Mouse (Mus musculus): Measurements from ENCODE around the gene Mief2. TPM values are rescaled to one million over a fixed set of nuclear protein-coding genes. Genes with fewer than 3 reads are reported as not detected.

Gene Mief2
- polyA plus RNA-seq, 1 experiment from 2014 or later = 4.5 TPM

- TF ChIP-seq EP300 (IDR thresholded peaks at IDR 0.05; ENCODE audit: low read depth) (no peak), CTCF (IDR thresholded peaks at IDR 0.05; ENCODE audit: low read depth) (no peak)
- no peak for DNase-seq
Measured at GRCm38 (mm10) chr11:60712639-60713255, 15.5 kb upstream of the Mief2 start.

DNA sequence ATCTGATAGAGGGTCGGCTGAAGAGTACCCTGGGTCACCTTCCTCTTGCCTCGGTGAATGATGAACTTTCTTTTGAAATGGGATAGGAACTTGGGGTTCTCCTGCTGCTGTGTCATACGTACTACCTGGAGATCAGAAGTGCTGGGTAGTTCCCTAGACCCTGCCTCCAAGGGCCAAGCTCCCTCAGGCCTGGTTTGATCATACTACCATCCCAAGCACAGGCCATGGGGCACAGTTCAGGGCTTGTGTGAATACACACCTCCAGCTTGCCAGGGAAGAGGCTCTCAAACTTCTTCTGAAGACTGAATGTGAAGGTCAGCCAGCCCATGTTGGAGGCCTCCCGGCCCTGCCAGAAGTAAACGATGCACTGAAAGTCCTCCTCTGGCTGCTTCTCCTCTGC, 12.4 kb upstream of the Mief2 start:
- DNase-seq = no peak
- 92% methylated on average over 5 of the region's 5 CpGs for WGBS (ENCODE audit: insufficient replicate concordance)
- Histone ChIP-seq H3K9ac (replicated peaks) (no peak overlapping the region), H3K4me2 (ENCODE audit: low read depth, low read length) (no peak overlapping the region), H3K36me3 (replicated peaks; ENCODE audit: insufficient read depth, low read length) (peaks cover 84% of the 10 kb centered on the region), H3K4me1 (ENCODE audit: insufficient read depth) (no peaks in the 10 kb centered on the region), H3K27me3 (ENCODE audit: insufficient read depth, low read length) (no peaks in the 10 kb centered on the region), H3K27ac (ENCODE audit: low read depth) (no peak overlapping the region), H3K4me3 (ENCODE audit: low read depth, low read length) (no peak overlapping the region), H3K9me3 (ENCODE audit: low read length) (no peaks in the 10 kb centered on the region)
- TF ChIP-seq CTCF (IDR thresholded peaks at IDR 0.05; ENCODE audit: low read depth) = no peak
- TF ChIP-seq EP300 (IDR thresholded peaks at IDR 0.05; ENCODE audit: low read depth) = no peak
- ATAC-seq = no peak

More at GRCm38 (mm10) chr11:60712639-60713255, 15.5 kb upstream of the Mief2 start:
- H3K9ac ChIP-seq (replicated peaks) = no peak overlapping the region
- H3K27ac ChIP-seq (ENCODE audit: low read depth) = no peak overlapping the region
- H3K36me3 ChIP-seq (replicated peaks; ENCODE audit: insufficient read depth, low read length) = peaks cover 86% of the 10 kb centered on the region
- ATAC-seq = no peak
- H3K4me2 ChIP-seq (ENCODE audit: low read depth, low read length) = no peak overlapping the region
- WGBS (ENCODE audit: insufficient replicate concordance) = 89% methylated on average over 13 of the region's 13 CpGs
- H3K4me1 ChIP-seq (ENCODE audit: insufficient read depth) = no peaks in the 10 kb centered on the region
- no peaks in the 10 kb centered on the region for H3K9me3 ChIP-seq (ENCODE audit: low read length)
- H3K4me3 ChIP-seq (ENCODE audit: low read depth, low read length) = no peak overlapping the region
- no peaks in the 10 kb centered on the region for H3K27me3 ChIP-seq (ENCODE audit: insufficient read depth, low read length)

DNA sequence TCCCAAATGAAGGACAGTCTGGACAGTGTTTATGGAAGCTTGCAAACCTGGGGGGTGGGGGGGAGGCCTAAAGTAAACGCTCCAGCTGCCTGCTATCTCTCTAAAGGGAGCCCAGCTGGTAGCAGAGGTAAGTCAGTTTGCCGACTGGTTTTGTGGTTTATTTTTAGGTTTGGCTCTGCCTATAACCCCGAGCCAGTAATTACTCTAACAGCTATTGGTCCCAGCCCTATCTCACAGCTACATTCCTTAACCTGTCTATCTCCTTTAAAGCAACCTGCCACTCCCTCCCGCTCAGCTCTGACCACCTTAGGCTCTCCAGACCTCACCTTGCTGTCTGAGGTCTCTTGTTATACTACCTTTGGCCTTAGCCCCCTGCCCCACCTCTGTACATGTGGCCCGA, 8.9 kb upstream of the Mief2 start:
- 58% methylated on average over 5 of the region's 5 CpGs for WGBS (ENCODE audit: insufficient replicate concordance)
- Histone ChIP-seq H3K4me3 (ENCODE audit: low read depth, low read length) (no peak overlapping the region), H3K4me2 (ENCODE audit: low read depth, low read length) (no peak overlapping the region), H3K9me3 (ENCODE audit: low read length) (no peaks in the 10 kb centered on the region), H3K36me3 (replicated peaks; ENCODE audit: insufficient read depth, low read length) (peaks cover 81% of the 10 kb centered on the region), H3K4me1 (ENCODE audit: insufficient read depth) (no peaks in the 10 kb centered on the region), H3K27ac (ENCODE audit: low read depth) (no peak overlapping the region), H3K27me3 (ENCODE audit: insufficient read depth, low read length) (no peaks in the 10 kb centered on the region), H3K9ac (replicated peaks) (no peak overlapping the region)
- no peak for ATAC-seq
- no peak for DNase-seq
- TF ChIP-seq CTCF (IDR thresholded peaks at IDR 0.05; ENCODE audit: low read depth) = no peak
- no peak for TF ChIP-seq EP300 (IDR thresholded peaks at IDR 0.05; ENCODE audit: low read depth)

DNA sequence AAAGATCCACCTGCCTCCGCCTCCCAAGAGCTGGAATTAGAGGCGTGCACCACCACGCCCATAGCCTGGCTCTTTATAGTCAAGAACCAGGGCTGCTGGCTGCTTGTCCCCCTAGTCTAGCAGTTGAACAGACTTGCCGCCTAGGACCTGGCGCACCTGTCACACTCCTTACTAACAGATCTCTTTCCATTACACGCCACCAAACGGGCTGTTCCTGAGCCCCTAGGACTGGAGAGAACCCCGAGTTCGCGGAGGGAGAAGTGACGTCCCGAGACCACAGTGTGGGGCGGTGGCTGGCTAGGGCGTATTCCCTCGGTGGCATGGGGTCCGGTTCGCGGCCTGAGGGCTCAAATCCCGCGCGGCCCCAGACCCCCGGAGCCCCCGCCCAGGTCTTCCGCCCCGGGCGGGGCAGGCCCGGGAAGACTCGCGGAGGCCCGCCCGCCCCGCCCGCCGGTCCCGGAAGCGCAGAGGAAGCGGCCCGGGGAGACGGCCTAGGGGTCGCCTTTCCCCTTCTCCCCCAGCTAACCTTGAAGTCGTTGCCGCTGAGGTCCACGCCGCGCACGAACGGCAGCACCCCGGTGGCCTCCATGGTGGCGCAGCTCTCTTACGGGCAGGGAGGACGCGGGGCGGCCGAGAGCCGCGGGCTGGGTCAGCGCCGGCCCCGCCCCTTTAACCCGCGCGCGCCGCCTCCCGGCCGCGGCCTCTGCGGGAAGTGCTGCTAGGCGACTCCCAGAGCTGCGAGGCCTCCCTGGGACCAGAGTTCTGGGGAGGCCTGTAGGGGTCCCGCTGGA, 1.4 kb upstream of the Mief2 start, which contains the start of gene Flii:
Gene Flii, minus strand, starts transcription at position 663 of the 791 bp plus-strand sequence.
- 1% methylated on average over 47 of the region's 71 CpGs for WGBS (ENCODE audit: insufficient replicate concordance)
- DNase-seq (peak; percentile 89), ATAC-seq (peak; percentile 80)
- Histone ChIP-seq H3K4me1 (ENCODE audit: insufficient read depth) (peaks cover 26% of the 10 kb centered on the region), H3K4me3 (ENCODE audit: low read depth, low read length) (peak within 1 kb of the TSS; percentile 73), H3K4me2 (ENCODE audit: low read depth, low read length) (peak within 1 kb of the TSS; percentile 83), H3K9ac (replicated peaks) (peak within 1 kb of the TSS; percentile 80), H3K27ac (ENCODE audit: low read depth) (peak within 1 kb of the TSS; percentile 87), H3K36me3 (replicated peaks; ENCODE audit: insufficient read depth, low read length) (peaks cover 25% of the 10 kb centered on the region), H3K9me3 (ENCODE audit: low read length) (no peaks in the 10 kb centered on the region), H3K27me3 (ENCODE audit: insufficient read depth, low read length) (no peaks in the 10 kb centered on the region)
- no peak for TF ChIP-seq EP300 (IDR thresholded peaks at IDR 0.05; ENCODE audit: low read depth)
- peak; percentile 72 for TF ChIP-seq CTCF (IDR thresholded peaks at IDR 0.05; ENCODE audit: low read depth)

DNA sequence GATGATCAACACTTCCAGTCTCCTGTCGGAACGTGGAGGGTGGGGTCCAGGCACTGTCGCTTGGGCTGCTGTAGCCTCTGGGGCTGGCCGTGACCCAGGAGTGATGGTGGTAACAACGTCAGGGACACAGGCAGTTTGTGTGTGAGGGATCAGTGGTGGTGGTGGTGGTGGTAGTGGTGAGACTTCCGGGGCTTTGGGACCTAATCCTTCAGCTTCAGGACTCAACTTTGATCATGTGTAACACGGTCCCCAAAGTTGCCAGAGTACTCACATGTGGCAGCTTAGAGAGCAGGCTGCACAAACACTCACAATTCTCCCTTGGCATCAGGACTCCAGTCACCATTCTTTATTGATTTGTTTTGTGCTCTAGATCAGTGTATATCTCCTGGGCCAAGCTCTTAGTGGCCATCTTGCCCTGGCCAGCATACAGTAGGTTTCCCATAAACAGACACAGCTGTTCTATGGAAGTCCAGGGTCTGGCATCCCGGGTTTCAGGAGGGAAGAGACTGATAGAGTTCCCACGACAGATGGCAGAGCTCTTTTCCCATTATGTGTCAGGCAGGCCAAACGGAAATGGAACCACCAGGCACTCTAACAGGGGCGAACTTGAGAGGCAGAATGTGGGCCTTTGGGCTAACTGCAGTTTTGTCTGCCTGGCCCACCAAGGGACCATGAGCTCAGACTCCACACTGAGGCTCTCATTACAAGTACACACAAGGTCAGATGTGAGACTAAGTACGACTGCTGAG, 632 bp upstream of the Mief2 start:
- Histone ChIP-seq H3K4me2 (ENCODE audit: low read depth, low read length) (peak overlapping the region; percentile 83), H3K27me3 (ENCODE audit: insufficient read depth, low read length) (no peaks in the 10 kb centered on the region), H3K4me1 (ENCODE audit: insufficient read depth) (peaks cover 26% of the 10 kb centered on the region), H3K4me3 (ENCODE audit: low read depth, low read length) (peak overlapping the region; percentile 73), H3K9ac (replicated peaks) (peak overlapping the region; percentile 80), H3K9me3 (ENCODE audit: low read length) (no peaks in the 10 kb centered on the region), H3K27ac (ENCODE audit: low read depth) (peak overlapping the region; percentile 87), H3K36me3 (replicated peaks; ENCODE audit: insufficient read depth, low read length) (peaks cover 18% of the 10 kb centered on the region)
- no peak for DNase-seq
- peak; percentile 24 for ATAC-seq
- TF ChIP-seq CTCF (IDR thresholded peaks at IDR 0.05; ENCODE audit: low read depth) (no peak), EP300 (IDR thresholded peaks at IDR 0.05; ENCODE audit: low read depth) (no peak)
- 9% methylated on average over 12 of the region's 12 CpGs for WGBS (ENCODE audit: insufficient replicate concordance)

- peaks cover 26% of the 10 kb centered on the region for H3K4me1 ChIP-seq (ENCODE audit: insufficient read depth)
- H3K36me3 ChIP-seq (replicated peaks; ENCODE audit: insufficient read depth, low read length) = peaks cover 7% of the 10 kb centered on the region; the same call in 1 of the 2 replicates
- no peak for DNase-seq
- peak overlapping the region; percentile 87; the same call in 1 of the 2 replicates for H3K27ac ChIP-seq (ENCODE audit: low read depth)
- H3K4me3 ChIP-seq (ENCODE audit: low read depth, low read length) = peak overlapping the region; percentile 73
- no peaks in the 10 kb centered on the region for H3K9me3 ChIP-seq (ENCODE audit: low read length)
- peak overlapping the region; percentile 41 for H3K9ac ChIP-seq (replicated peaks)
- H3K4me2 ChIP-seq (ENCODE audit: low read depth, low read length) = peak overlapping the region; percentile 83
- 60% methylated on average over 6 of the region's 6 CpGs for WGBS (ENCODE audit: insufficient replicate concordance)
- no peaks in the 10 kb centered on the region for H3K27me3 ChIP-seq (ENCODE audit: insufficient read depth, low read length)
- no peak for ATAC-seq
- TF ChIP-seq EP300 (IDR thresholded peaks at IDR 0.05; ENCODE audit: low read depth) (no peak), CTCF (IDR thresholded peaks at IDR 0.05; ENCODE audit: low read depth) (no peak)
Measured at GRCm38 (mm10) chr11:60729217-60729641, 1.0 kb downstream of the Mief2 start.

Measured in liver, postnatal 0 days (tissue).